Mouse (Mus musculus): ENCODE measurements around the gene Gm21961.
"Not testable (repeated sequence)": the region's sequence is repeated elsewhere in the genome, so short reads cannot be mapped to it uniquely, and the experiment has no call there.

The Gm21961 gene

DNA sequence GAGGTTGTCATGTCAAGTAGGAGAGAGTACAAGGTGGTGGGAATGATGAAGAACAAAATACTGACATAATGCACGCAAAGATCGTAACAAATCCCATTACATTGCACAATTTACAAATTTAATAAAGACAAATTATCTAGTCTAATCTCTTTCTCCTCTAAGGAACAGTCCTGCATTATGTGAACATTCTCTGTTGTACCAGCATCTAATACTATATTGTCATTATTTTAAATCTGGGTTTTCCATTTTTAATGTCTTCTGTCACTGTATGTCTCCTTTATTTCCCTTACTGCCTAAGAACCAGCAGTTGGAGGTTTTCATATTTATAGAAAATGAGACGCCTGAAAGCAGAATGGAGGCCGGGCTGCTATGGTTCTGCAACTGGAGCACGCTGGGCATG lies at the start of gene Gm21961:
Gm21961 (minus strand) TSS at position 101 of the 400 bp plus-strand sequence.
- DNase-seq (ENCODE audit: low spot score), result no peak

DNA sequence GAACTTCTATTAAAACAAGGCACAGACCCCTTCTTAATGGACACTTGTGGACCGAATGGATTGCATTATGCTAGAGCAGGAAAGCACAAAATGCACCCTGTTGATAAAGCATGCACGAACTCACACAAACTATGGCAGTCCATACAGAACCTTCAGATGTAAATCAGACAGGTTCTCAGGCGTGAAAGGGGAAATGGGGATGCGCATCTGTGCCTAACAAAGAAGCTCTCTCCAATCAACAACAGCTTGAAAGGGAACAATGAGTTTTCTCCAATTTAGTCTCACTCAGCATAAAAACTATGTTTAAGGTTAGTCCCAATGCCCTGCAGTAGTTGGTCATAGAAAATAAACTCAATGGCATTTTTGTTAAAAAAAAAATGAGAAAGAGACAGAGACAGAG lies 27.3 kb upstream of the Gm21961 start:
- DNase-seq (ENCODE audit: low spot score), result no peak

DNA sequence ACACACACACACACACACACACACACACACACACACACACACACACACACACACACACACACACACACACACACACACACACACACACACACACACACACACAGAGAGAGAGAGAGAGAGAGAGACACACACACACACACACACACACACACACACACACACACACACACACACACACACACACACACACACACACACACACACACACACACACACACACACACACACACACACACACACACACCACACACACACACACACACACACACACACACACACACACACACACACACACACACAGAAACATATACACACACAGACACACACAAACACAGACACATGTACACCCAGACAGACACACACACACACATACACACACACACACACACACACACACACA lies 24.5 kb upstream of the Gm21961 start:
- DNase-seq (ENCODE audit: low spot score), result not testable (repeated sequence)

DNA sequence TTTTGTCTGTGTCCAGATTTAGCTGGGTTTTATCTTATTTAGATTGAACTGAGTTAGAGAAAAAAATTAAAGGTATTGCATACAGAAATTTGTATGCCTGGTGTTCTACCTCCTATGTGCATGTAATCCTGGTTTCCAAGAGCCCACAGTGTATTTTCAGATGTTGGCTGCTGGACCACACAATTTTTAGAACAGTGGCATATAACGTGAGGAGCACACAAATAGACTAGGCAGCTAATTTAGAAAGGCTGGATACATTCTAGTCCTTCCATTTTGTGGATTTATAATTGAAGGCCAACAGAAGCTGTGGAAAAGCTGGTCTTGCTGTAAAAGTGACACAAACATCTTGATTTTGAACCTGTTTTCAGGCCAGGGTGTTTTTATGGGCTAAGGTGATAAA lies 3.3 kb upstream of the Gm21961 start:
- DNase-seq (ENCODE audit: low spot score), result no peak

DNA sequence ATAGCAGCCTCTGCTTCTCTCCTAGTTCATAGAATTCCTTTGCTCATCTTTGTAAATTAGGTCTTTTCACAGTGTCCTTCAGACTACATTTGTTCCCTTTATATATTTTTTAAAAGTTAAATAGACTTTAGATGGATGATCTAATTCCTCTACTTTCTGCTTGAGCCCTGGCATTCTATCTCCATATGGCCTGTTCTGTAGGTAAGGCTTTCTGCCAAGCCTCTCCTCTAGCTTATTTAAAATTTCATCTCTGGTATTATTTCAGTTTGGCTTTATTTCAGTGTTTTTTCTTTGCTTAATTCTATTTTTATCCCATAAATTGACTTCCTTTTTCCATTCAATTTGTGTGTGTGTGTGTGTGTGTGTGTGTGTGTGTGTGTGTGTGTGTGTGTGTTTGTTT lies 8.5 kb downstream of the Gm21961 start:
- no peak for DNase-seq (ENCODE audit: low spot score)

DNA sequence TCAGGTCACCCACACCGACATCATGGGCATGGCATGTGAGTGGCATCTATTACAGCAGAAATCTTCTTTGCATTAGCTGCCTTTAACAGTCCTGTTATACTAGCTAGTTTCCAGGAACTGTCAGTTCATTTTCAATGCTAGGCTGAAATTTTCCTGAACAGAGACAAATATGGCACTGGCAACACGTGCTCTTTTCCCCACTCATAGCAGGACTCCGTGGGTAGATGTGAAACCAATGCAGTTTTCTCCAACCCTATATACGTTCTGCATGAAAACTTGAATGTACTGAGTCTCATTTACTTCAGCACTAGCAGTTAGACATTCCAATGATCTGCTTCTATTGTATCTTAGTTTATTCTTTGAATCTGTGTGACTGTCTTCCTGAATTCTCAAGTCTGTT lies 20.2 kb downstream of the Gm21961 start:
- DNase-seq (ENCODE audit: low spot score), result no peak

DNA sequence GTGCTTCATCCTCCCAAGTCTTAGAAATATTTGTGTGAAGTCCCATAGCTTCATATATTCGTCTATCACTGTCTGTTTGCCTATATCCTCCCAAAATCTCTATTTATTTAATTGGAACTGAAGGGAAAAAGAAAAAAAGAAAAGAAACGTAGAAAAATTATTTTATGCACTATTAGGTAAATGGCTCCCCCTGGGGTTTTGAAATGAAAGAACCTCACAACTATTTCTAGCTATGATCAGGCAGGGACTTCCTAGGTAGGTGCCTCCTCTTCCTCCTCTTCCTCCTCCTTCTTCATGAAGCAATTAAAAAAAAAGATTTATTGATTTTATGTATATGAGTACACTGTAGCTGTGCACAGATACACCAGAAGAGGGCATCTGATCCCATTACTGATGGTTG lies 34.7 kb downstream of the Gm21961 start:
- DNase-seq (ENCODE audit: low spot score), result no peak

DNA sequence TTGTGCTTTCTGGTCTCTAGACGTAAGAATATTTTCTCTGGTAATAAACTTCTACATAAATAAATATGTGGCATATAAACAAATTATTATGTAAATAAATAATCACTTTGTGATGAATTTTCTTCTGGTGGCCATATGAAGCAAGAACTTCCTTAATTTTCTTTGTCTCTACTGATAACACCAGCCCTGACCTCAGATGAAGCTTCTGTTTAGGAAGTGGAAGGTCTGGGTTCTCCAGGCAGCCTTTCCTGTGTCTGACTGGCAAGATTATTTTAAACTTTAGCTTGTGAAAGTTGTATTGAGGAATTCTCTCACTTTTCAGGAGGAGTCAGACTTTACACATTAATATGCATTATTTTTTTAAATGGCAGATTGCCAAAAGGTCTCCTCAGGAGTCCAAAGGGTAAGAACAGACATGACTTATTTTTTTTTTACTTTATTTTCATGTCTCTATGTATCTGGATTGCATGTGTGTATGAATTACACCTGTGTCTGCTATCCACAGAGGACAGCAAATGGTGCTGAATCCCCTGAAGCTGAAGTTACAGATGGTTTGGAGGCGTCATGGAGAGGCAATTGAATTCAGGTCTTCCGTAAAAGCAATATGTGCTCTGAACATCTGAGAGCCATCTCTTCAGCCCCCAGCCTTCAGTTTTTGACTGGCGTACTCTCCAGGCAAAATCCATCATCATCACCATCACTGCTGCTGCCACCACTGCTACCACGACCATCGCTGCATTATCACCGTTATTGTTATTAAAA lies 38.5 kb downstream of the Gm21961 start:
- DNase-seq (ENCODE audit: low spot score), result peak; percentile 1

Data from layer of hippocampus, adult 9-10 months (tissue).